Mouse (Mus musculus) liver, embryonic 18 days (tissue): ENCODE measurements around the gene Spns1. TPM values are rescaled to one million over a fixed set of nuclear protein-coding genes. Genes with fewer than 3 reads are reported as not detected.

Experiments
- polyA plus RNA-seq: library from polyadenylated mRNA; depleted of rRNA; stranded (reverse); fragments of >200 nt; gene quantifications from 2 replicates; pipeline ENCODE4 v1.2.3, GENCODE M21; 2012; rRNA removed

Gene Spns1
- polyA plus RNA-seq = 28.2 and 28.3 TPM in 2 replicates

GRCm38 (mm10) chr7:126377278-126378158, at the start of gene Spns1:
TSS of gene Spns1 (minus strand) at chr7:126377450.

GRCm38 (mm10) chr7:126414725-126415124, 37.5 kb upstream of the Spns1 start, which contains the start of gene Cd19:
TSS of gene Cd19 (minus strand) at chr7:126414889.

DNA sequence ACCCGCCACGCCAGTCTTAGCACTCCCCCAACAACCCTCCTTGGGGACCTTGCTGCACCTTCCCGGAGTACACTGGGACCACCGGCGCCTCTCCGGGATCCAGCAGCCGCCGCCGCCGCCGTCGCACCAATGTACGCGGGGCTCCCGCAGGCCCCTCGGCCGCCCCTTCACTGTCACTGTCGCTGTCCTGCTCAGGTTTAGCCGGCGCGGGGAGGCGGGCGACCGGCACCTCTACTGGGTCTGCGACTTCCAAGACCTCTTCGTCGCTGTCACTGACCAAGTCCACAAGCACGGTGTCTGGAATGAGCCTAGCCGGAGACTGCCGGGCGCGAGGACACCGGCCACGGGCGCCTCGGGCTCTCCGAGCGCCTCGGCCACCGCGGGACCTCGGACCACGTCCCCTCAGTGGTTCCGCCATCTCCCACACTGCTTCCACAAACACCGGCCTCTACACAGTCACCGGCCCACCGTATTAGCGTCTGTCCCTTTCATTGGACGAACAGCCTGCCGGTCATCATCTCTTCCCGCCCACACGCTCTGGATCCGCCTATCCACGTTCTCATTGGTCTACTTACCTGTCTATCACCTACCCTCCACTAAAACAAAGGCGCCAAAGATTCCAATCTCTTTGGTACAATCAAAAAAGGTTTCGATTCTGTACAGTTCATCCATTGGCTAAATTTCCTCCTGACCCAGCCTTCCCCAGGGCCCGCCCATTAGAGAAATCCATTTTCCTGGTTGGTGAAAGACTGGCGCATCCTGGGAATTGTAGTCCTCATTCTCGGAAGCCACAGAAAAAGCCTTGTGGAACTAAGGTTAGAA, 19.3 kb upstream of the Spns1 start, which contains the start of gene Nfatc2ip:
TSS of gene Nfatc2ip (minus strand) at position 440 of the 822 bp plus-strand sequence.

DNA sequence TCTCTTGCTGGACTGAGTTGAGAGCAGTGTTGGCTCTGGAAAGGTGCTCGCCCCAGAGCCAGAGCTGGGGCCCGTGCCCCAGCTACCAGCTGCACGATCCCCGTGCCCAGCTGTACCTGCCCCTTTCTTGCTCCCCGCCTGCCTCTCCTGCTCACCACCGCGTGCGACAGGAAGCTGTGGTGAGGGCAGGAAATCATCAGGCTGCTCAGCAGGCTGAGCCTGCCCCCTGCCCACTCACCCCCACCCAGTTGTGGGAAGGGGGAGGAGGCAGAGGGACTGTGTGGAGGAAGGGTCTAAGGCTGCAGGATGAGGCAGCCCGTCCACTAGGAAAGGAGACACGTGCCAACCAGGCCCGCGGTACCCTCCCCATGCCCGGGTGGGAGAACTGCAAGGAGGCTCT, 7.9 kb downstream of the Spns1 start, which contains the start of gene Lat:
TSS of gene Lat (minus strand) at position 178 of the 400 bp plus-strand sequence.

Other genes with a start within 250 kb of the Spns1 start
- gene Xpo6, start 176.9 kb downstream of the Spns1 start, polyA plus RNA-seq = 37.3 and 43.9 TPM in 2 replicates
- 4.3 and 4.4 TPM in 2 replicates for gene Sbk1, start 104.8 kb downstream of the Spns1 start, polyA plus RNA-seq
- gene Lat, start 7.9 kb downstream of the Spns1 start, polyA plus RNA-seq = 7.4 and 7.7 TPM in 2 replicates
- gene Nfatc2ip, start 19.3 kb upstream of the Spns1 start, polyA plus RNA-seq = 4.7 and 5.4 TPM in 2 replicates
- 6.5 and 8.9 TPM in 2 replicates for gene Cd19, start 37.4 kb upstream of the Spns1 start, polyA plus RNA-seq
- gene Rabep2, start 51.3 kb upstream of the Spns1 start, polyA plus RNA-seq = 6.4 and 6.5 TPM in 2 replicates
- 0.16 and 0.67 TPM in 2 replicates for gene Atp2a1, start 85.7 kb upstream of the Spns1 start, polyA plus RNA-seq
- 17.2 and 21.4 TPM in 2 replicates for gene Sh2b1, start 98.0 kb upstream of the Spns1 start, polyA plus RNA-seq
- 66.4 and 78.6 TPM in 2 replicates for gene Tufm, start 109.9 kb upstream of the Spns1 start, polyA plus RNA-seq
- gene Atxn2l, start 126.0 kb upstream of the Spns1 start, polyA plus RNA-seq = 25.1 and 32.3 TPM in 2 replicates
- 49.9 and 50.0 TPM in 2 replicates for gene Eif3c, start 189.0 kb upstream of the Spns1 start, polyA plus RNA-seq
- gene Apobr, start 207.5 kb upstream of the Spns1 start, polyA plus RNA-seq = 4.2 and 5.8 TPM in 2 replicates
- gene Cln3, start 208.4 kb upstream of the Spns1 start, polyA plus RNA-seq = 17.9 and 19.2 TPM in 2 replicates
- 0.17 and 0.31 TPM in 2 replicates for gene Il27, start 217.5 kb upstream of the Spns1 start, polyA plus RNA-seq